Mouse (Mus musculus) olfactory bulb, adult 2 months (tissue): ENCODE data around the gene Dmpk.

ENCODE experiments used
- CTCF ChIP-seq: fragments of 200-500 bp; IDR thresholded peaks from 2 replicates; pipeline ENCODE4 v1.5.1; 2012; ENCODE audit warnings: low read depth, mild to moderate bottlenecking, low read length, moderate library complexity; ENCODE audit not compliant: insufficient read depth
- POLR2A ChIP-seq: fragments of 200-500 bp; IDR thresholded peaks from 2 replicates; pipeline ENCODE4 v1.6.1; 2012; ENCODE audit warnings: mild to moderate bottlenecking, low read depth, low read length, moderate library complexity; ENCODE audit not compliant: insufficient read depth

DNA sequence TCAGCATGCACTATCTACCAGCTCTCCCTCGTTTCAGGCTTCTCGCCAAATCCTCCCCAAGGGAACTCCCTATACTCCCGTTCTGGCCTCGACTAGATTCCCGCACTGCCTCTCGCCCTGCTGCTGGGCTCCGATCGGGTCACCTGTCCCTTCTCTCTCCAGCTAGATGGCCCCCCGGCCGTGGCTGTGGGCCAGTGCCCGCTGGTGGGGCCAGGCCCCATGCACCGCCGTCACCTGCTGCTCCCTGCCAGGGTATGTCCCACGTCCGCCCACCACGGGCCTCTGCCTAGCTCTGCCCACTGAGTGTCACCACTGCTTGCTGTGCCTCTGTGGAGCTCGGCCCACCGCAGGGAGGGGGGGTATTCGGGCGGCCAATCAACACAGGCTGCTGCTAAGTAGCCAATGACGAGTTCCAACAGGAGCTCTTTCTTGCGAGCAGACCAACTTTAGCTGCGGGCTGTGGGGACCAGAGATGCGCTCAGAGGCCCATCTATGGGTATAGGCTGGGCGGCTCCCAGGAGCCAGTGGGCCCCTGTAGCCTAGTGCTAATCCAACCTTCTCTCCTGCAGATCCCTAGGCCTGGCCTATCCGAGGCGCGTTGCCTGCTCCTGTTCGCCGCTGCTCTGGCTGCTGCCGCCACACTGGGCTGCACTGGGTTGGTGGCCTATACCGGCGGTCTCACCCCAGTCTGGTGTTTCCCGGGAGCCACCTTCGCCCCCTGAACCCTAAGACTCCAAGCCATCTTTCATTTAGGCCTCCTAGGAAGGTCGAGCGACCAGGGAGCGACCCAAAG lies 8.9 kb downstream of the Dmpk start:
- TF ChIP-seq CTCF = no peak
- TF ChIP-seq POLR2A = no peak
